Mouse (Mus musculus) kidney, adult 2 months (tissue): ENCODE measurements at regions not wholly inside any gene's neighbourhood (a gene's known extent, or its start where the extent isn't known, plus 50 kb on each side); places are given as distances from the start of the nearest gene placed in this dataset.

ENCODE experiments used
- DNase-seq: peaks from one replicate; pipeline ENCODE4 v3.0.0; 2021
- H3K27ac ChIP-seq: fragments of 200-500 bp; 2 replicates; pipeline ENCODE4 v1.5.1; 2012; ENCODE audit warnings: low read depth, low read length, control low read depth, inconsistent platforms; ENCODE audit not compliant: insufficient read depth
- H3K27me3 ChIP-seq: fragments of 200-500 bp; replicated peaks from 2 replicates; pipeline ENCODE4 v1.6.1; 2012; ENCODE audit warnings: mild to moderate bottlenecking, moderate library complexity, low read length, inconsistent platforms; ENCODE audit not compliant: control insufficient read depth, insufficient read depth
- H3K36me3 ChIP-seq: fragments of 200-500 bp; 2 replicates; pipeline ENCODE4 v1.6.1; 2012; ENCODE audit warnings: mild to moderate bottlenecking, moderate library complexity, low read length, inconsistent platforms; ENCODE audit not compliant: control insufficient read depth, insufficient read depth
- H3K4me1 ChIP-seq: fragments of 200-500 bp; 2 replicates; pipeline ENCODE4 v1.6.1; 2011; ENCODE audit warnings: low read length; ENCODE audit not compliant: control insufficient read depth, insufficient read depth
- H3K4me3 ChIP-seq: fragments of 200-500 bp; 2 replicates; pipeline ENCODE4 v1.5.1; 2011; ENCODE audit warnings: mild to moderate bottlenecking, low read depth, low read length, control low read depth; ENCODE audit not compliant: insufficient read depth
- CTCF ChIP-seq: fragments of 200-500 bp; conservative IDR thresholded peaks from 2 replicates; pipeline ENCODE4 v1.5.1; 2011; ENCODE audit warnings: low read depth, mild to moderate bottlenecking, control low read depth, low read length, moderate library complexity, mixed read lengths; ENCODE audit not compliant: insufficient read depth, insufficient read length
- POLR2A ChIP-seq: fragments of 200-500 bp; IDR thresholded peaks from one replicate; pipeline ENCODE4 v1.6.1; 2011; ENCODE audit warnings: low read depth, low read length, control low read depth
- WGBS: fragments of 180-500 bp; shearing (Covaris S2); methylation state at CpG from one replicate; pipeline ENCODE4 v1.1.7; 2018; 5-methylcytosine and 5-hydroxymethylcytosine counted together

DNA sequence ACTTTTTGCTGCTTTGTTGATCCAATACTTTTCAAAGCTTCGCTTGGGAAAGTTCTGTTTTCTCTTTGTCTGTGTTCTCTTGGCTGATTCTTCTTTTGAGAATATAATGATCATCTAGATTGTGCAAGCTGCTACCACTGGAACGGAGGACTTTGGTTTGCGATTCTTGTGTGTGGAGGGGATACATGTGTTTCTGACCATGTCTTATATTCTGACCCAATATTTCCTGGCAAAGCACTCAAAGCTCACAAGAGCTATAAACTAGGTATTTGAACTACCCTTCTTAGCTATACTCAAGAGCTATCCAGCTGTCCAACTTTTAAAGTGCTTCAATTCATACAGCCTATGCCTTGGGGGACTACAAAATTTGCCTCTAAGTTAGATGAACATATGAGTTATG lies 96.6 kb upstream of the Paip1 start:
- Histone ChIP-seq H3K27ac (no peak overlapping the region), H3K4me1 (no peaks in the 10 kb centered on the region), H3K4me3 (no peak overlapping the region), H3K27me3 (no peaks in the 10 kb centered on the region), H3K36me3 (peaks cover 4% of the 10 kb centered on the region)
- DNase-seq = no peak
- WGBS = 98% methylated on average over 3 of the region's 3 CpGs
- TF ChIP-seq POLR2A (no peak), CTCF (no peak)

DNA sequence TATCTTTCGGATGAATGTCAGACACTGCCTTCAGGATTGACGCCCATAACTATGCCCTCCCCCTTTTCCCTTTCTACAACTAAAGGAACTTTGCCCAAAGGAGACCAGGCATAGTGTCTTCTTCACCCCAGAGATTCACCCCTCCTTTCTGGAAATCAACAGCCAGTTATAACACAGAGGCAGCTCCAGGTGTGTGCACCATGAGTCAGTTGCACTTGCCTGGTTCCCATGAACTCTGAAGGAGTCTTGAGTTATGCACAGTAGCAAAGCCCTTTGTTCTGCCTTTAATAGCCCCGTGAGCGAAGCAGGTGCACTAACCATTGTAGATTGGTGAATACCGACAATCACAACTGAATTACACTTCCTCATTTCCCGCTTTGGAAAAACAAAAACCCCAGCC lies 94.5 kb upstream of the Paip1 start:
- H3K27ac ChIP-seq = no peak overlapping the region
- 85% methylated on average over 6 of the region's 6 CpGs for WGBS
- H3K4me3 ChIP-seq = no peak overlapping the region
- no peak for DNase-seq
- H3K4me1 ChIP-seq = no peaks in the 10 kb centered on the region
- peaks cover 4% of the 10 kb centered on the region for H3K36me3 ChIP-seq
- no peaks in the 10 kb centered on the region for H3K27me3 ChIP-seq
- TF ChIP-seq CTCF (no peak), POLR2A (no peak)

DNA sequence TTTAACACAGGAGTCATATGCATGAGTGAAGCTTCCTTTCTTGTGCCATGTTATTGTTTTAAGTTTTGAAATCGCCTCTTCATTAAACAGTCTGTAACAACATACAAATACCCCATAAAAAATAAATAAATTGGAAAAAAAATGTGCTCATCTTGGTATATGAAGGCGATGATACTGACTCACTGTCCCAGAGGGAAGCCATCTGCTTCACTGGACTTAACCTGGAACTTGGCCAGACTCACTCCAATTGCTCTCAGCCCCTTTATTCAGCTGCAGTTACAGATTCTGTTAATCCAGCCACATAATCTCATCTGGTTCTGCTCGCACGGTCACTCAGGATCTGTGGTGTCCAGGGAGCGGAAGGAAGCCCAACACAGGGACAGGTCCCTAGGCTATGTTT lies 90.5 kb upstream of the Paip1 start:
- Histone ChIP-seq H3K4me1 (no peaks in the 10 kb centered on the region), H3K4me3 (no peak overlapping the region), H3K27me3 (no peaks in the 10 kb centered on the region), H3K36me3 (peaks cover 4% of the 10 kb centered on the region), H3K27ac (no peak overlapping the region)
- TF ChIP-seq CTCF (no peak), POLR2A (no peak)
- DNase-seq = no peak
- 91% methylated on average over 5 of the region's 5 CpGs for WGBS

DNA sequence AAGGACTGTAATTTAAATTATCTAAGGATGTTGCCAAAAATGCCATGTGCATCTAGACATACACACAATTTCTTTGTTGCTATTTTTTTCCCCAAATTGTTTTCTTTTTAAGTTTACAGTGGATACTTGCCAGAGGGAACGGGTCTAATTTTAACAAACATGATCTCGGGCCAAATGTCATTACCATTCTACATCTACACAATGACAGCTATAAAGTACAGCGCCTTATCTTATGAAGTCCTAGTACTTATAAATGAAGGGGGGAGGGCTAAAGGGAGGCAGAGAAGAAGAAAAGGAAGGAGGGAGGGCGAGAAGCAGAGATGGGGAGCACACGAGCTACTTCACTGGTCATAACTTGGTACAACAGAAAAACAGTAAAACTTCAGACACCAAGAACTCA lies 89.4 kb upstream of the Paip1 start:
- TF ChIP-seq CTCF (no peak), POLR2A (no peak)
- peaks cover 4% of the 10 kb centered on the region for H3K36me3 ChIP-seq
- no peak overlapping the region for H3K4me3 ChIP-seq
- DNase-seq = no peak
- no peaks in the 10 kb centered on the region for H3K4me1 ChIP-seq
- WGBS = 59% methylated on average over 5 of the region's 5 CpGs
- no peak overlapping the region for H3K27ac ChIP-seq
- no peaks in the 10 kb centered on the region for H3K27me3 ChIP-seq

DNA sequence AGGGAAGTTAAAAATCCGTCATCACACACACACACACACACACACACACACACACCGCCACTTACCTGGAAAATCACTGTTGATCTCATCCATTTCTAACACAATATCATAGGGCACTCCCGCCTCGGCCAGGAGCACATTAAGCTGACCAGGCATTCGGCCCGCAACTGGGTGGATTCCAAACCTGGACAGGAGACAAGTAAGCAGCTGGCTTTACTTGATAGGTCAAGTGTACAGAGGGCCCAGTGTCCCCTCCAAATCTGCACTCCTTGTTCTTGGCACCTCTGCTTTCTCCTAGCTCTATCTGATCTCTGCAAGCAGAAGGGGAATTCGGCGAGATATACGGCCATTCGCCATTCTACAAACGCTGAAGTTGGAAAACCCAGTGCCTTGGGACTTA lies 88.6 kb upstream of the Paip1 start:
- H3K4me3 ChIP-seq = no peak overlapping the region
- H3K4me1 ChIP-seq = no peaks in the 10 kb centered on the region
- no peaks in the 10 kb centered on the region for H3K27me3 ChIP-seq
- H3K36me3 ChIP-seq = peaks cover 4% of the 10 kb centered on the region
- H3K27ac ChIP-seq = no peak overlapping the region
- TF ChIP-seq POLR2A (no peak), CTCF (no peak)
- 85% methylated on average over 11 of the region's 11 CpGs for WGBS
- DNase-seq = no peak

DNA sequence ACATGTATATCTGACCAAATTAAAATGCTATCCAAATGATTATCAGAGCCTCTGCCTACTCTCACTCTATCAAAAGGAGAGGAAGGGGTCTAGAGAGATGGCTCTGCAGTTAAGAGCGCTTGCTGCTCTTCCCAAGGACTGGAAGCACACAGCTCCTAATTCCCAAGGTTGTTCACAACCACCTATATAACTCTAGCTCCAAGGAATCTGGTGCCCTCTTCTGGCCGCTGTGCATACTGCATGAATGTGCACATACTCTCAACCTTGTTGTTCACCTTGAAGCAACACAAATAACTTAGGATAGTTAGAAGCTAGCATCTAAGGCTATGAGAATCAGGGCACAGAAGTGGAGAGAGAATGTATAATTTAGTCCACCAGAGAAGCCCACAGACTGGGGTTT lies 86.6 kb upstream of the Paip1 start:
- no peak overlapping the region for H3K4me3 ChIP-seq

DNA sequence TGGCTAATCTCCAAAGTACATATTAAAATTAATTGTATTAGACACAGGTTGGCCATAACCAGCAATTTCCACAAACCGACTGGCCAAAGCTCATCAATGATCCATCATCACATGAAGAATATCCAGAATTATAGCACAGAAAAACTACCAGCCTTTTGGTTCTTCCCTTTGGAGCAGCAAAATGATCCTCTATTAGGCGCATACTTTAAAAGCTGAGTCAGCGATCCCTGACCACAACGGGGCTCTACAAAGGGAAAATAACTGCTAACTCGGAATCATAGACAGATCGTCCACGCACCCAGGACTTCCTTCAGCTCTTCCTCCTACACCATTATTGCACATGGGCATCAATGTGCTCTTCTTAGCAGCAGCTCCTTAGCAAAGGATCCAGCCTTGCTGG lies 85.6 kb upstream of the Paip1 start:
- Histone ChIP-seq H3K27ac (no peak overlapping the region), H3K27me3 (no peaks in the 10 kb centered on the region), H3K36me3 (no peaks in the 10 kb centered on the region), H3K4me3 (no peak overlapping the region), H3K4me1 (no peaks in the 10 kb centered on the region)
- DNase-seq = no peak
- TF ChIP-seq CTCF = no peak
- 87% methylated on average over 7 of the region's 7 CpGs for WGBS

More for the DNA sequence above, 86.6 kb upstream of the Paip1 start:
- TF ChIP-seq CTCF (peak; percentile 62), POLR2A (no peak)
- WGBS = 44% methylated on average over 2 of the region's 2 CpGs
- no peaks in the 10 kb centered on the region for H3K4me1 ChIP-seq
- H3K27ac ChIP-seq = no peak overlapping the region
- no peaks in the 10 kb centered on the region for H3K27me3 ChIP-seq
- peak; percentile 46 for DNase-seq
- no peaks in the 10 kb centered on the region for H3K36me3 ChIP-seq

DNA sequence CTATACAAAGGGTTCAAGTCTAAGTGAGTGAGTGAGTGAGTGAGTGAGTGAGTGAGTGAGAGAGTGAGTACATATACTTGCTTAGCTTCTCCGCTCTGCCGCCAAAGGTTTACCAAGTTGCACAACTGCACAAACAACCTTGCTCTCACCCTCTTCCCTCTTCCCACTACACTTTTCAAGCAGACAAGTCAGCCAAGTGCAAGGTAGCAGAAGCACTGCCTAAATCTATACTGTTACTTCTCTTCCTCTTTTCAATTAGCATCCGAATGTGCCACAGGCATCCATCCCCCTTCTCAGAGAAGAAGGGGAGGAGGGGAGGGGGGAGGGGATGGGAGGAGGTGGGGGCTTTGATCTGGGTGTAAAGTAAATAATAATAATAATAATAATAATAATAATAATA lies 80.4 kb upstream of the Paip1 start:
- Histone ChIP-seq H3K27ac (no peak overlapping the region), H3K27me3 (no peaks in the 10 kb centered on the region), H3K4me3 (no peak overlapping the region), H3K36me3 (peaks cover 5% of the 10 kb centered on the region; the same call in 1 of the 2 replicates), H3K4me1 (no peaks in the 10 kb centered on the region)
- WGBS = 92% methylated on average over 3 of the region's 3 CpGs
- DNase-seq = no peak
- TF ChIP-seq CTCF = no peak
- no peak for TF ChIP-seq POLR2A
